Mouse (Mus musculus) testis, adult 2 months (tissue): ENCODE results near the gene Igsf9.

Experiments
- CTCF ChIP-seq: fragments of 200-500 bp; IDR thresholded peaks from 2 replicates; pipeline ENCODE4 v1.5.1; 2012; ENCODE audit warnings: low read depth, mild to moderate bottlenecking, inconsistent platforms, low read length, moderate library complexity; ENCODE audit not compliant: control insufficient read depth, insufficient read depth, insufficient replicate concordance
- POLR2A ChIP-seq: fragments of 200-500 bp; IDR thresholded peaks from 2 replicates; pipeline ENCODE4 v1.6.1; 2012; ENCODE audit warnings: low read depth, mild to moderate bottlenecking, inconsistent platforms, low read length, moderate library complexity; ENCODE audit not compliant: control insufficient read depth

GRCm38 (mm10) chr1:172431836-172432586, 49.6 kb upstream of the Igsf9 start:
- TF ChIP-seq POLR2A = no peak
- TF ChIP-seq CTCF = no peak
